Mouse (Mus musculus): Measurements from ENCODE around the gene Gramd1b.

Gene Gramd1b

DNA sequence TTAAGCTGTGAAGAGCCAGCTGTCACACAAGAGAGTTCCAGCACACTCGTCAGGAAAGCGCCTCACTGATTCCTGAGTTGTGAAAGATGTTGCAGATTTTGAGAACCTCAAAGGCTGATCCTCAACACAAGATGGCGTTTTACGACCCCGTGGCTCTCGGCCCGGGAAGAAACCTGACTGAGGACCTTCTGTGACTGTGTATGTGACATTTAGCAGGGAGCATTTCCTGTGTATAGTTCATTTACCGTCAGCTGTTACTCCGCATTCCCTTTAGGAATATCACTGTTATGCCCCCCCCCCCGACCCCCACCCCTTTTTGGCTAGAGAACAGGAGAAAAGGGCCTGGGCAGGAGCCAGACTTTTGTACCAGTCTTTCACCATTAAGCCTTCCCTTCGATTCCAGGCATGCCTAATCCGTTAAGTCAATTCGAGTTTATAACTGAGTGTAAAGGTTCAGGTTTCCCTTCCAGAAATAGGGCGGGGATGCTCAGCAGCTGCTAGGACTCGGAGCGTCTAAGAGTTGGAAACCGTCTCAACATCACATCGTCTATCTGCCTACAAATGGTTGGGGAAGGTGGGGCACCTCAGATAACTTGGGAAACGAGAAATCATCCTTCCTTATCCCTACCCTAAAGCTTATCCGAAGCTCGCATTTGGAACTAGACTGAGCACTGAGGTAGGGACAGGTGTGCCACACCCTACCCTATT is 263.0 kb downstream of the Gramd1b start:
- DNase-seq (ENCODE audit: low spot score), result no peak

DNA sequence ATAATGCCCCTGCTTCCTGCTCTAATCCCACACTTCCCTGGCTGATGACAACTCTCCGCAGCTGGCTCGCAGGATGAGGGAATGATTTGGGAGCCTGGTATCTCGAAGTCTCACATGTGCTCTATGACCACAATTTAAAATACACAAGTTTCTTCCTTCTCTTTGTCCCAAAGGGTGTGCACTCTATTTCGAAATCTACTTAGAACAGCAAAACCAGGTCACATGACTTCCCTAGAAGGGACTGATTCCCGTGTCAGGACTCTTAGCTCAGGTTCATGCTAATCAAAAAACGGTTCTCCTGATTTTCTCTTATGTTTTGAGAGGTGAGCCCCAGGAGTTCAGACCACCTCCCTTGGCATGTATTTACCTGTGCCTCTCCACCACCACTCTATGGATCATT is 267.3 kb downstream of the Gramd1b start:
- no peak for DNase-seq (ENCODE audit: low spot score)

DNA sequence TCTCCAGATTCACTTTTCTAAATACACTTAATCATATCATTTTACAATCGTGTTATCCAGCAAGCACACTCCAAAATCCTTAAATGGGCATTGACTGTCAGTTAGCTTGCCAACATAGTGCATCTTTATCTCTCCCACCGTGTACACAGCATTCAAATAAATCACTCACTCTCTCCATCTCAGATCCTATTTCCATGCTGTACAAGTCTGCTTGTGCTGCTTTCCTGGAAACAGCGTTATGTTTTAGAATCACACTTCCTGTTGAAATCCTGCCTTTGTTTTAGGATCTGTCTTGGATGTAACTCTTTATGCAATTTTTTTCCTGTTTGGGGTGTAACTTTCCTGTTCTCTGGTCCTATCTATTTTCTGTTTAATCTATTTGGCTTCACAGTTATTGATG is 278.7 kb downstream of the Gramd1b start:
- DNase-seq (ENCODE audit: low spot score), result no peak

DNA sequence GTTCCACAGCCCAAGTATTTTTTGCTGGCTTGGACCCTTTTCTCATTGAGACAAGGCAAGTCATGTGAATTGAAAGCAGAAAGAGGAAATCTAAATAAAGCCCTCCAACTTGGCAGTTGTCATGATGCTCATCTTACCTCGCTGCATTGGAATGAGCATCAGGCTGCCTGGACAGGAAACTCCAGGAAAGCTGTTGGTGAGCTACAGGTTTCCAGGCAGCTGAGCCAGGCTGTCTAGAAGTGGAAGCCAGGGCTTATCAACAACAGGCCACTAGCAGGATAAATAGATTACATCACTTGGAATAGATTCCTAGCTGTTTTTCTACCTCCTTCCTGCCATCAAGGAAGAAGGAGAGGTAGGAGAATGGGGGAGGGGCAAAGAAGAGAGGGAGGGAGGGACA is 282.1 kb downstream of the Gramd1b start:
- DNase-seq (ENCODE audit: low spot score), result no peak

DNA sequence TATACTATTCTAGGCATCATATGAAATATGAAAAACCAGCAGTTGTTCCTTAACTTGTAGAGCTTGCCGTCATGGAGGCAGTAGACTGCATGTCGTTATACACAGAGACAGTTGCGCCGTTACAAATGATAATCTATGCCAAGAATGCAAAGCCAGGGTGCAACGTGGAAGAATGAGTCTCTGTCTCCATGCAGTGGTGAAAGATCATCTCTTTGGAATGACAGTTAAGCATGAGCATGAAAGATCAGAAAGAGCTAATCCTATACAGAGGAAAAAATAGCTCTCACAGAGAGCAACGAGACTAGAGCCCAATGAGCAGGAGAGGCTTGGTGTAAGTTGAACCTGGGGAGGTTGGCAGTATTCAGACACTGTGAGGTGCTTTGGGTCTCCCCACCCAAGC is 284.5 kb downstream of the Gramd1b start:
- no peak for DNase-seq (ENCODE audit: low spot score)

DNA sequence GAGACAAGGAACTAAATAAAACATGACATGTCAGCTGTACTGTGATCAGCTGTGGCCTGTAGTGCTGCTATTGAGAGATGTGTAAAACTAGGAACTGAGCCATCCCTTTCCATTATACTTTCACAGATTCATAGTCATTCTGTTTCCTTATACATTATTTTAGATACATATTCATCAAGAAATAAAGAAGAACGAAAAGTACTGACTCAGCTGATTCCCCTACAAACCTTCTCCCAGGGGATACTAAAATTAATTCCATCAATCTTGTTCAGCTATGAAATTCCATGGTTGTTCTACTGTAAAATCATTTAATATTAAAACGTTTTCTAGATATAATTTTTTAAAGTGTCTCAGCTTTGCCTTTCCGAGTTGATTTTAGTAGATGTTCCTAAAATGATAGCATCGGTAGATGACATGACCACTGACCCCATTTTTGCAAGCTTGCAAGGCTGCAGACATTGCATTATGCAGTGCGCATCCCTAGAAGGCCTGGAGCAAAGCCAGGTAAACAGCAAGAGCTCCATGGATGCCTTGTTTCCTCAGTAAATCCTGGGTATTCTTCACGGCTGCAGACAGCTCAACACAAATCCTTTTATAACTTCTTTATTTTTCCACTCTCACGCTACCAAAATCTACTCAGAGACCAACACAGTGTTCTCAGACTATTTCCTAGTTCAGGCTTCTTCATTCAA is 285.1 kb downstream of the Gramd1b start:
- DNase-seq (ENCODE audit: low spot score), result no peak

DNA sequence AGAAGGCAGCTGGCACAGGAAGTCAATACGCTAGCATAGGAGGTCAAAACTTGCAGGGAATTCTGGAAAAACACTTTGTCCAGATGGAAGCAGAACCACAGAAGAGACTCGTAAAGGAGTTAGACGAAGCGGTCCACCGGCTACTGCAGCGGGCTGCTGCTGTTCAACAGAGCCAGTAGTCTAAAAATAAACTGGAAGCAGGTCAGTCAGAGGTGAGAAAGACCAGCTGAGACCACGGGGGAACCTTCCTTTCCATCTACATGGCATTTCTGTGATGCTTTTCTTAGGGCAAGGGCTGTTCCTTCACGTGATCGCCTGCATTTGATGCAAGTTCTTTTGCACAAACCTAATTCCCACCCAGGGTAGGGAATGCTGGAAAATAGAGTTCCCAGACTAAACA is 285.7 kb downstream of the Gramd1b start:
- no peak for DNase-seq (ENCODE audit: low spot score)
